Mouse (Mus musculus) megakaryocyte-erythroid progenitor cell, adult 5-6 weeks (primary cell): ENCODE results near the gene Arid5a. TPM values are rescaled to one million over a fixed set of nuclear protein-coding genes. Genes with fewer than 3 reads are reported as not detected.

ENCODE experiments used
- ATAC-seq: replicated peaks from 2 replicates; pipeline ENCODE4 v1.8.0; 2016; ENCODE audit warnings: mild to moderate bottlenecking, inconsistent platforms; ENCODE audit not compliant: severe bottlenecking, poor library complexity, low FRiP score, low TSS enrichment
- total RNA-seq, 2 experiments: library from RNA; stranded (forward) in 1 of 2; stranded (reverse) in 1 of 2; fragments of 200-1000, 215-1000 nt in 1 of 2; fragments of >200 nt in 1 of 2; fragmentation: Nextera tagmentation in 1 of 2; gene quantifications; 2 replicates each; pipeline ENCODE4 v1.2.3; 2014 to 2017

Arid5a gene
- total RNA-seq, 2 experiments from 2014 or later, result 3.2 to 7.6 TPM

GRCm38 (mm10) chr1:36321829-36322573 is 14.5 kb downstream of the Arid5a start:
- ATAC-seq, result peak; percentile 40; the same call in 1 of the 2 replicates

DNA sequence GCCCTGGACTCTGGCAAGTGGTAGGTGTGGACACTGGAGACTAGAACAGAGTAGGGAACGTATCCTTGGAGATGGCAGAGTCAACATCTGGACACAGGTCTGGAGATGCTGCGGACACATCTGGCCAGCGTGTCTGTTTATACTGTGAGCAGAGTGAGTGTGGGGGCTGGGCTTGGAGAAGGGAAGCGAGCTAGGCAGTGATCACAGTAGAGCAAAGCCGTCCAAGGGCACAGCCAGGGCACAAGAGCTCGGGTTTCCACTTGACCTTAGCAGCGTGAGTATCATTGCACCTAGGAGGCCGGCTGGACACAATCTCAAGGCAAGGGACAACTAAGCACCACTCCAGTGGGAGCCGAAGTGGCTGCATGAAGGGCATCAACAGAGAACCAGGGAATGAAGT is 15.5 kb downstream of the Arid5a start:
- no peak for ATAC-seq

GRCm38 (mm10) chr1:36323746-36324448 is 16.4 kb downstream of the Arid5a start:
- ATAC-seq, result peak; percentile 80

DNA sequence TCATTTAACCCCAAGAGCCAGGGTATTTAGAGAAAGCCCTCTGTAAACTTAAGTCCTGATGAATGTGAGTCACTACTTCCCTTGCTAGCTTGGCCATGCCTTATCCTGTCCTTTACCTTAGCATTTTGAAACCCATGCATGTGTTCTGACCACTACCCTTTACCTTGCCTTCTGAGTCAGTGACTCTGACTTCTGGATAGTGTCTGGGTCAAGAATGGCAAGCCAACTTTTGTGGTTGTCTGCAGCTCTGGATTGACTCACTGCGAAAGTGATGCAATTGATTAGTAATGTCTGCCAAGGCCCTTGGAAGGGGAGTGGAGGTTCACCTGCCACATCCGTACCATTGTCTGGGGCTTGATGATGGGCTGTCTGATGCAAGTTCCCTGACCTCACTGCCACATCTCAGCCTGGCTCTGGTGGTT is 18.4 kb downstream of the Arid5a start:
- ATAC-seq, result no peak

DNA sequence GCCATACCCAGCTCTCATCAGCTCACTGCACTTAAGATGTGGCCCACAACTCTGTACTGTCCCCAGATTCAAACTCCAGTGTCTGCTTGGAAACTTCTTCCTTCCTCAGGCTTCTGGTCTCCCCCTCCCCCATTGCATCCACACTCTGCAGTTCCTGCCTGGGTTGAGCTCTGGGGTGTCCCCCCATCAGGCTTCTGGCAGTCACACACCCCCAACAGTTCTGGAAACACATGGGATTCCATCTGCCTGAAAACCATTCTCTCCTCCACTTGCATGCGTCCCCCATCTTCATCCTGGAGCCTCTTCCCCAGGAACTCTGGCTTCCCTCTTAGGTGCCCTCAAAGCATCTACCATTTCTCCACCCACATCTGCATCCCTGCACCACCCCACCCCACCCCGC is 19.3 kb downstream of the Arid5a start:
- no peak for ATAC-seq

DNA sequence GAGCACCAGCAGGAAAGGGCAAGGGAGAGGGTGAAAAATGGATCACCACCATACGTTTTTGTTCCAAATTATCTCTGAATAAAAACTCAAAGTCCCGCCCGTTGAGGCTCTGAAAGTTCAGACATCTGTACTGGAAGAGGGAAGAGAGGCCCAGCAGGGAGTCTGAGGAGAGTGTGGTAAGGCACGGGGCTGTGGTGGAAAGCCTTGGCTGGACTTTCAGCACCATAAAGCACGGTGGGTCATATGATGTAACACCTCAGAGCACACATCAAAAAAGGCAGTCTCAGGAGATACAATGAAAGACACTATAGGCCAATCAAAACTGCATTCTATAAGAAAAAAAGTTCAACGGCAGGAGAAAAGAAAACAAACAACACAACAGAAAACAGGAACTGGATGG is 24.2 kb downstream of the Arid5a start:
- no peak for ATAC-seq

- no peak for ATAC-seq
These were observed 25.7 kb downstream of the Arid5a start for GRCm38 (mm10) chr1:36332955-36333887.

- no peak for ATAC-seq
These were observed 35.0 kb downstream of the Arid5a start for GRCm38 (mm10) chr1:36342547-36342946.

DNA sequence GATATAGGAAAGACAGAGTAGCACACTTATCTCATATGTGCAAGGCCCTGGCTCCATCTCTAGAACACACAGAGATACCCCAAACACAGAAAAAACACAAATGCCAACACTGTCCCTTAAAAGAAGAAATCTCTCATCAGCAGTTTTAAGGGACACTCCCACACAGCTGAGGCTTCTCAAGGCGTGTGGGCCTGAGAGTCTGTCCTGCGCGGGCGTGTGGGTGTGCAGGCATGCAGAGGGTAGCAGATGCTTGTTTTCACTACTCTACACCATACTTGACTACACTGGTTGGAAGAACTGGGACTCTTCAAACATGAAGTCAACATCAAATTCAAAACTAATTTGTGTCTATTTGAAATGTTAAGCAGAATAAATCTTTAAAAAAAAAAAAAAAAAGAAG is 44.8 kb downstream of the Arid5a start:
- no peak for ATAC-seq

DNA sequence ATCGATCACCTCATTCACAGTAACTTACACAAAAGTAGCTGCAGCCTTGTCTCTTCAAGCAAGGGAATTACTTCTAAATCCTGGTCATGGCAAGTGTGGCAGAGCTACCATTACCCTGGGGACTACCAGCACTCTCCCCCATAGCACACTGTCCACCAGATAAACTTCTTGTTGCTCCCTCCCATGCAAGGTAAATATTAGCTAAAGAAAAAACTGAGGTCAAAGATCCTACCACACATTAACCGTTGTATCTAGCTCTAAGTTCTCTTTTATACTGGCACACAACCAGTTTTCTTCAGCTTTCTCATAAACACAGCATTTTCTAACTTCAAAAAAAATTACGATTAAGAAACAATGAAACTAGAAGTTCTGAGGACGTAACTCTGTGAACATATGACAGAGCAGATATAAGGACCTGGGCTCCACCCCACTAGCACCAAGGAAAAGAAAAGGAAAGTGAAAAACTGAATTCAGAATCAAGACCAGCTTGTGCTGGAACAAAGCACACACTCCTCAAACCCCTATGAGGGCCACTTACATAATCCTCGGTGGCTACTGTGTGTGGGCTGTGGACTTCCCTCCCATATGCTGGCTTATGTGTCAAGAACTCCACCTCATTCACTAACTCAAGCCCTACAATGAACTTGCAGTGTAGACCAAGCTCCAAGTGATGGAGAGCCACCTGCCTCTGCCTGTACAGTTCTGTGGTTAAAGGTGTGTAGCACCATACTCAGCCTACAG is 49.6 kb downstream of the Arid5a start:
- ATAC-seq, result no peak

DNA sequence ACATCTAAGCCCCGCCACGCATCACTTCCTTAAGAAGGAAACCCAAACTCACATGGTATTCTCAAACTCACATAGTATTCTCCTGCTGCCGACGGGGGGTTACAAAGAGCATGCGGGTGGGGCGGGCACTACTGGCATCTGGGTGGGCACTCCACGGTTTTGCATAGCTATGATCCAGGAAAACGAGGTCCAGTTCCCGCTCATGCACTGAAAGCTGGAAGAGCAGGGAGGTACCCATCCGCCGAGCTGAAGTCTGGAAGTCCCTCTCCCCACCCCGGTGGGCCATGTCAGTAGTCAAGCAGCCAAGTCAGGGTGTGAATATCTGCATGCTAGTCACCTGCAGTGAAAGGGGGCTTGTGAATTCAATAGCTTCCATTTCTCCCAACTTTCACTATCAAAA is 60.2 kb downstream of the Arid5a start:
- ATAC-seq, result no peak

GRCm38 (mm10) chr1:36368112-36368968 is 60.8 kb downstream of the Arid5a start:
- peak; percentile 48 for ATAC-seq

GRCm38 (mm10) chr1:36368969-36369645 is 61.6 kb downstream of the Arid5a start, which contains the start of gene Kansl3:
Gene Kansl3, minus strand, starts transcription at chr1:36369181.
- ATAC-seq, result peak; percentile 71

- no peak for ATAC-seq
These were observed 63.4 kb downstream of the Arid5a start for GRCm38 (mm10) chr1:36370918-36371317.

DNA sequence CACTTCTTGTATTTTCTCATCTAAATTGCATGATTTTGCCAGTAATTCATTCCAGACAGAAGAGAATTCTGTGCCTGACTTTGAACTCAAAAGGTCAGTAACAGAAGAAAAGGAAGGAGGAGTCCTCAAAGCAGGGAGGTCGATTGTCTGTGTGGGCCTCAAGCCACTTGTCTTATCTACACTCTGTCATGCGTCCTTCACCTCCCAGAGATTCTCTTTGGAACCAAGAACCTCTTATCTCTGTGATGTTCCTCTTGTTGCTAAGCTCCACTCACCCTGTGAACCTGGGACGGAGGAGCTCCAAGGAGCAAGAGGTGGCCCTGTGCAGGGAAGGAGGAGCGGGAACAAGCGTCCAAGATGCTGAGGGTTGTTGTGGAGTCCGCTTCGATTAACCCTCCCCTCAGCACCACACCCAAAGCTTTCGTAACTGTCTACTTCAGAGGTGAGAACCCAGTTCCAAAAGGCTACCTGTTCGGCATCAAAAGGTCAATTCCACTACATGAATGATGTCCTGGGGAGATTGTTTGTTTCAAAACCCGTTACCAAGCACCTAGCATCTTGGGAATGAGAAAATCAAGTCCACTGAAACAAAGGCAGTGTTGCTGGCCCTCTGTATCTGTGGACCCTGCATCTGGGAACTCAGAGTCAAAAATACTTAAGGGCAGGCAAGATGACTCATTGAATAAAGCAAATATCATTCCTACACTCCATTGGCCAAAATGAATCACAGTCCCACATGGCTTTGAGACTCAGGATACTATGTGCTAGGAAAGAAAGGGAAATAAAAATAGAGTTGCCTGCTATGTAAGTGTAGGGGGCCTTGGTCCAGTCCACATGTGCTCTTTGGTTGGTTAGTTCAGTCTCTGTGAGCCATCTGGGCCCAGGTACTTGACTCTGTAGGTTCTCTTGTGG is 64.7 kb downstream of the Arid5a start, which contains the start of gene Fer1l5:
TSS of gene Fer1l5 (plus strand) at position 358 of the 912 bp plus-strand sequence.
- ATAC-seq, result no peak
